Mouse (Mus musculus) v-Abl transformed pro-B cells (cell line): Measurements from ENCODE around the gene Bcar3.

Source experiments
- in situ Hi-C, 2 experiments: fragments of 400-800 bp; cut with MboI; formaldehyde crosslinking; loops; one replicate each; pipeline ENCODE4 v1.15.1; 2025; ENCODE audit not compliant: unreplicated experiment in 2 of 2

Bcar3 gene

GRCm38 (mm10) chr3:122293954-122294850, at the start of gene Bcar3:
Gene Bcar3, plus strand, starts transcription at chr3:122294136.
- in situ Hi-C loops = loop anchor here (25.0 kb wide), 4 partner anchors 407 to 1218 kb away; partner anchors contain the start of genes 1810037I17Rik (in 1 of the 2) and Gm10959 (in 1 of the 2)

GRCm38 (mm10) chr3:122244759-122245158, 49.2 kb upstream of the Bcar3 start:
- in situ Hi-C loops = loop anchor here (5.0 to 25.0 kb wide), 3 partner anchors 43 to 1143 kb away; partner anchors contain the start of genes Alg14 (in 1 of the 2), Mettl14 (in 1 of the 2) and Tmem56 (in 1 of the 2)

- in situ Hi-C loops = loop anchor here (5.0 to 25.0 kb wide), 3 partner anchors 42 to 1142 kb away; partner anchors contain the start of genes Alg14 (in 1 of the 2), Mettl14 (in 1 of the 2) and Tmem56 (in 1 of the 2)
Measured at GRCm38 (mm10) chr3:122245215-122245877, 48.6 kb upstream of the Bcar3 start, which contains the start of gene Gclm. Gene Gclm, plus strand, starts transcription at chr3:122245557.

GRCm38 (mm10) chr3:122245878-122246332, 48.0 kb upstream of the Bcar3 start:
- in situ Hi-C loops = loop anchor here (5.0 to 25.0 kb wide), 3 partner anchors 41 to 1141 kb away; partner anchors contain the start of genes Alg14 (in 1 of the 2), Mettl14 (in 1 of the 2) and Tmem56 (in 1 of the 2)

- in situ Hi-C loops = loop anchor here (5.0 to 25.0 kb wide), 3 partner anchors 41 to 1141 kb away; partner anchors contain the start of genes Alg14 (in 1 of the 2), Mettl14 (in 1 of the 2) and Tmem56 (in 1 of the 2)
Measured at GRCm38 (mm10) chr3:122246406-122246805, 47.5 kb upstream of the Bcar3 start.

- in situ Hi-C loops = loop anchor here (5.0 to 25.0 kb wide), 3 partner anchors 40 to 1140 kb away; partner anchors contain the start of genes Alg14 (in 1 of the 2), Mettl14 (in 1 of the 2) and Tmem56 (in 1 of the 2)
Measured at GRCm38 (mm10) chr3:122246986-122247767, 46.8 kb upstream of the Bcar3 start.

GRCm38 (mm10) chr3:122247768-122248100, 46.2 kb upstream of the Bcar3 start:
- in situ Hi-C loops = loop anchor here (5.0 to 25.0 kb wide), 3 partner anchors 40 to 1140 kb away; partner anchors contain the start of genes Alg14 (in 1 of the 2), Mettl14 (in 1 of the 2) and Tmem56 (in 1 of the 2)

- in situ Hi-C loops = loop anchor here in 1 of 2 experiments (25.0 kb wide), 1 partner anchor 1135 kb away; the partner anchor contains the start of gene Mettl14
Measured at GRCm38 (mm10) chr3:122252466-122253253, 41.3 kb upstream of the Bcar3 start.

- in situ Hi-C loops = loop anchor here in 1 of 2 experiments (25.0 kb wide), 1 partner anchor 1133 kb away; the partner anchor contains the start of gene Mettl14
Measured at GRCm38 (mm10) chr3:122254050-122254449, 39.9 kb upstream of the Bcar3 start.

- in situ Hi-C loops = loop anchor here in 1 of 2 experiments (10.0 to 25.0 kb wide), 3 partner anchors 655 to 1235 kb away; partner anchors contain the start of genes 1810037I17Rik and Mettl14
Measured at GRCm38 (mm10) chr3:122269986-122270385, 23.9 kb upstream of the Bcar3 start.

- in situ Hi-C loops = loop anchor here in 1 of 2 experiments (10.0 to 25.0 kb wide), 3 partner anchors 652 to 1232 kb away; partner anchors contain the start of genes 1810037I17Rik and Mettl14
Measured at GRCm38 (mm10) chr3:122272565-122272964, 21.4 kb upstream of the Bcar3 start.

GRCm38 (mm10) chr3:122273407-122274240, 20.3 kb upstream of the Bcar3 start:
- in situ Hi-C loops = loop anchor here in 1 of 2 experiments (10.0 to 25.0 kb wide), 3 partner anchors 651 to 1231 kb away; partner anchors contain the start of genes 1810037I17Rik and Mettl14

GRCm38 (mm10) chr3:122274241-122275024, 19.5 kb upstream of the Bcar3 start, which contains the start of gene Dnttip2:
Gene Dnttip2, plus strand, starts transcription at chr3:122274388.
- in situ Hi-C loops = loop anchor here (10.0 to 25.0 kb wide), 7 partner anchors 387 to 1238 kb away; partner anchors contain the start of genes 1810037I17Rik (in 2 of the 2), Gm10959 (in 1 of the 2) and Mettl14 (in 1 of the 2)

- in situ Hi-C loops = loop anchor here (10.0 to 25.0 kb wide), 6 partner anchors 388 to 1237 kb away; partner anchors contain the start of genes 1810037I17Rik (in 2 of the 2) and Gm10959 (in 1 of the 2)
Measured at GRCm38 (mm10) chr3:122275111-122275510, 18.8 kb upstream of the Bcar3 start.

GRCm38 (mm10) chr3:122287195-122287594, 6.7 kb upstream of the Bcar3 start:
- in situ Hi-C loops = loop anchor here (5.0 to 25.0 kb wide), 5 partner anchors 40 to 1225 kb away; partner anchors contain the start of genes 1810037I17Rik (in 1 of the 2), Gclm (in 1 of the 2) and Gm10959 (in 1 of the 2)
